Mouse (Mus musculus): ENCODE results near the gene Pacsin2.

GRCm38 (mm10) chr15:83466331-83466730 lies 1.9 kb upstream of the Pacsin2 start:
- TF ChIP-seq POLR2A (IDR thresholded peaks at IDR 0.05; ENCODE audit: insufficient read depth, low read length): no peak
- TF ChIP-seq CTCF (IDR thresholded peaks at IDR 0.05; ENCODE audit: low read depth, low read length): no peak
- no peak for TF ChIP-seq EP300 (IDR thresholded peaks at IDR 0.05; ENCODE audit: insufficient read depth, low read depth, low read length)
